Mouse (Mus musculus): ENCODE measurements at regions not wholly inside any gene's neighbourhood (a gene's known extent, or its start where the extent isn't known, plus 50 kb on each side); places are given as distances from the start of the nearest gene placed in this dataset.

DNA sequence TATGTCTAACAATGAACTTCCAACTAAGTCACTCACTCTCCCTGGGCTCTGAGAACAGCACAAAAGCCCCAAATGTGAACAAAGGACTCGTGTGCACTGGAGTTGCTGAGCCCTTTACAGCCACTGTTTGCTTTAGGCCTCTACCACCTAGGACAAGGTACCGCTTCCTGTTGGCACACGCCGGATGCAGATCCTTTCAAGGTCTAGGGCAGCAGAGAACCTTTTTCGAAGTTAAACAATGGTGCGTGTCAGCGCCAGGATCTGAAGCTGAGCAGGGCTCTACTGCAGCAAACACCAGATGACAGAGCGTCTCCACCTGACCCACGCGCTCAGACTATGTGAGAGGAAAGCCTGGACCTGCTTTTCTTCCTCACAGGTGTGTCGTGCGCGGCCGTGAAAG is 207.0 kb upstream of the Mkln1 start:
- TF ChIP-seq CTCF (IDR thresholded peaks at IDR 0.05; ENCODE audit: low read depth, low read length) (no peak), EP300 (IDR thresholded peaks at IDR 0.05; ENCODE audit: insufficient read depth, low read depth, low read length) (no peak), POLR2A (IDR thresholded peaks at IDR 0.05; ENCODE audit: insufficient read depth, low read length) (no peak)
